Mouse (Mus musculus): Measurements from ENCODE around the gene Arel1. TPM values are rescaled to one million over a fixed set of nuclear protein-coding genes. Genes with fewer than 3 reads are reported as not detected.
A peak's percentile ranks its signal among the peaks of the same experiment; 100 is the strongest.

Arel1 gene
- polyA plus RNA-seq (2015; fragmentation: Nextera tagmentation; extraction: Ambion mirVana) = 30.9 and 32.6 TPM in 2 replicates

DNA sequence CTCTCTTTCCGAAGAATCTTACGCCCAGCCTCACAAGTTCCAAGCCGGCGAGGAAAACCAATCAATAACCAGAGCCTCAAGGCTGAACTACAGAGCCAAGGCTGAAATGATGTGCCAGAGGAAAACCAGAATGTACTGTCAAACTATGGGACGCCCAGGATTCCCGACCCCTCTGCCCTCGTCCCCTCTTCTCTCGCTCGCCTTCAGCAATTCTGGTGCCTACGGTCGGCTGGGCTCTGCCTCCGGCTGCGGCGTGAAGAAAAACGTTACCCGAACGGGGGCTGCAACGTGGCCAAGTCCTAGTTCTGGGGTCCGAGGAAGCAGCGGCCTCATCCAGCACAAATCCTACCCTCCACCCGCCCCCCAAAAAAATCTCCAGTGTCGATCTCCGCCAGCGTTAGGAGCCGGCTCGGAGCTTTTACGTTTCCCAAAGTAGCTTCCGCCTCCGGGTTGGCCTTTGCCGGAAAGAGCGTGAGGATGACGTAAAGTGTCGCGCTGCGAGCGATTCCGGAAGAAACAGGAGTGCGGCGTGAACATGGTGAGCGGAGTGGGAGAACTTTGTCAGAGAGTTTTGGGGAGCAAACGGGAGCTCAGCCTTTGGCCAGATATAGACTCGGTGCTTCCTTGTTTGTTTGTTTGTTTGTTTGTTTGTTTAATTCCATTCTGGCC is at the start of gene Arel1, which contains the start of gene Fcf1:
Gene Arel1, minus strand, starts transcription at position 473 of the 669 bp plus-strand sequence.
Gene Fcf1, plus strand, starts transcription at position 470 of the 669 bp plus-strand sequence.
- Histone ChIP-seq H3K9ac (peak within 1 kb of the TSS; percentile 90), H3K9me3 (no peaks in the 10 kb centered on the region), H3K4me2 (peak within 1 kb of the TSS; percentile 98), H3K36me3 (peaks cover 24% of the 10 kb centered on the region), H3K4me3 (peak within 1 kb of the TSS; percentile 89), H3K27me3 (no peaks in the 10 kb centered on the region), H3K27ac (peak within 1 kb of the TSS; percentile 76), H3K4me1 (replicated peaks) (peaks cover 28% of the 10 kb centered on the region)
- under 1% methylated on average over 42 of the region's 42 CpGs for WGBS
- ATAC-seq (ENCODE audit: low FRiP score) = peak; percentile 59; the same call in 1 of the 2 replicates

DNA sequence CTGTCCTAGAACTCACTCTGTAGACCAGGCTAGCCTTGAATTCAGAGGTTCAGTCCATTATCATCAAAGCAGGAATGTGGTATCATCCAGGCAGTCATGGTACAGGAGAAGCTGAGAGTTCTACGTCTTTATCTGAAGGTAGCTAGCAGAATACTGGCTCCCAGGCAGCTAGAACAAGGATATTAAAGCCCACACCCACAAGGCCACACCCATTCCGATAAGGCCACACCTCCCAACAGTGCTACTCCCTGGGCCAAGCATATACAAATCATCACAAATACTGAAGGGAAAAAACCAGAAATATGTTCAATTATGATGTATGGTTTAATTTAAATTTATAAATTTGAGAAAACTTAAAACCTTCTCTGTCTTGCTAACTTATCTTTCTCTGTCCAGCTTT is 41.5 kb upstream of the Arel1 start:
- Histone ChIP-seq H3K27ac (no peak overlapping the region), H3K4me3 (no peak overlapping the region), H3K9me3 (no peaks in the 10 kb centered on the region), H3K4me2 (no peak overlapping the region), H3K36me3 (peaks cover 49% of the 10 kb centered on the region), H3K27me3 (no peaks in the 10 kb centered on the region), H3K9ac (no peak overlapping the region), H3K4me1 (replicated peaks) (no peaks in the 10 kb centered on the region)
- WGBS = 97% methylated on average over 2 of the region's 2 CpGs
- ATAC-seq (ENCODE audit: low FRiP score) = no peak

- Histone ChIP-seq H3K27me3 (no peaks in the 10 kb centered on the region), H3K36me3 (peaks cover 37% of the 10 kb centered on the region), H3K9me3 (no peaks in the 10 kb centered on the region), H3K27ac (no peak overlapping the region), H3K9ac (no peak overlapping the region), H3K4me1 (replicated peaks) (no peaks in the 10 kb centered on the region), H3K4me2 (no peak overlapping the region), H3K4me3 (no peak overlapping the region)
- 97% methylated on average over 2 of the region's 2 CpGs for WGBS
- ATAC-seq (ENCODE audit: low FRiP score) = no peak
These were observed 39.8 kb upstream of the Arel1 start for GRCm38 (mm10) chr12:85010541-85010940.

- Histone ChIP-seq H3K4me1 (replicated peaks) (no peaks in the 10 kb centered on the region), H3K36me3 (peaks cover 36% of the 10 kb centered on the region), H3K27ac (no peak overlapping the region), H3K9ac (no peak overlapping the region), H3K4me2 (no peak overlapping the region), H3K4me3 (no peak overlapping the region), H3K27me3 (no peaks in the 10 kb centered on the region), H3K9me3 (no peaks in the 10 kb centered on the region)
- no peak for ATAC-seq (ENCODE audit: low FRiP score)
- 97% methylated on average over 1 of the region's 1 CpGs for WGBS
These were observed 39.1 kb upstream of the Arel1 start for GRCm38 (mm10) chr12:85009776-85010175.

GRCm38 (mm10) chr12:85007021-85007420 is 36.3 kb upstream of the Arel1 start:
- H3K27ac ChIP-seq = no peak overlapping the region
- H3K9ac ChIP-seq = no peak overlapping the region
- no peaks in the 10 kb centered on the region for H3K27me3 ChIP-seq
- H3K9me3 ChIP-seq = no peaks in the 10 kb centered on the region
- no peaks in the 10 kb centered on the region for H3K4me1 ChIP-seq (replicated peaks)
- peaks cover 16% of the 10 kb centered on the region for H3K36me3 ChIP-seq
- H3K4me2 ChIP-seq = no peak overlapping the region
- ATAC-seq (ENCODE audit: low FRiP score) = no peak
- H3K4me3 ChIP-seq = no peak overlapping the region

DNA sequence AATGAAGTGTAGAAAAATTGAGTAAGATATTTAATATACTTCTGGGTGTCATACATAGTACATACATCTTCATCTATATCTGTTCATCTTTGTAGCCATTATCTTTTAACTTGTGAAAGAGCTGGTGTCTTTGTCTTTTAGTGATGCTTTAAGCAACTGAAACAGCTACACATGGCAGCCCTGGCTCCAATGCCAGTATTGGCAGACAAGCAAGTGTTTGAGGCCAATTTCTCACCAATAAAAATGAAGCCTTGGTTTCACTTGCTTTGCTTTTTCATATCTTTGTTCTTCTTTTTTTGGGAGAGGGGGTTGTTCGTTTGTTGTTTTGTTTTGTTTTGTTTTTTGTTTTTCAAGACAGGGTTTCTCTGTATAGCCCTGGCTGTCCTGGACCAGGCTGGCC is 35.5 kb upstream of the Arel1 start:
- peaks cover 10% of the 10 kb centered on the region for H3K36me3 ChIP-seq
- H3K4me2 ChIP-seq = no peak overlapping the region
- no peak for ATAC-seq (ENCODE audit: low FRiP score)
- no peaks in the 10 kb centered on the region for H3K4me1 ChIP-seq (replicated peaks)
- H3K9me3 ChIP-seq = no peaks in the 10 kb centered on the region
- H3K27ac ChIP-seq = no peak overlapping the region
- no peak overlapping the region for H3K4me3 ChIP-seq
- no peaks in the 10 kb centered on the region for H3K27me3 ChIP-seq
- H3K9ac ChIP-seq = no peak overlapping the region
- 100% methylated on average over 1 of the region's 1 CpGs for WGBS

- no peak for ATAC-seq (ENCODE audit: low FRiP score)
These were observed 28.4 kb upstream of the Arel1 start for GRCm38 (mm10) chr12:84999053-84999452.

DNA sequence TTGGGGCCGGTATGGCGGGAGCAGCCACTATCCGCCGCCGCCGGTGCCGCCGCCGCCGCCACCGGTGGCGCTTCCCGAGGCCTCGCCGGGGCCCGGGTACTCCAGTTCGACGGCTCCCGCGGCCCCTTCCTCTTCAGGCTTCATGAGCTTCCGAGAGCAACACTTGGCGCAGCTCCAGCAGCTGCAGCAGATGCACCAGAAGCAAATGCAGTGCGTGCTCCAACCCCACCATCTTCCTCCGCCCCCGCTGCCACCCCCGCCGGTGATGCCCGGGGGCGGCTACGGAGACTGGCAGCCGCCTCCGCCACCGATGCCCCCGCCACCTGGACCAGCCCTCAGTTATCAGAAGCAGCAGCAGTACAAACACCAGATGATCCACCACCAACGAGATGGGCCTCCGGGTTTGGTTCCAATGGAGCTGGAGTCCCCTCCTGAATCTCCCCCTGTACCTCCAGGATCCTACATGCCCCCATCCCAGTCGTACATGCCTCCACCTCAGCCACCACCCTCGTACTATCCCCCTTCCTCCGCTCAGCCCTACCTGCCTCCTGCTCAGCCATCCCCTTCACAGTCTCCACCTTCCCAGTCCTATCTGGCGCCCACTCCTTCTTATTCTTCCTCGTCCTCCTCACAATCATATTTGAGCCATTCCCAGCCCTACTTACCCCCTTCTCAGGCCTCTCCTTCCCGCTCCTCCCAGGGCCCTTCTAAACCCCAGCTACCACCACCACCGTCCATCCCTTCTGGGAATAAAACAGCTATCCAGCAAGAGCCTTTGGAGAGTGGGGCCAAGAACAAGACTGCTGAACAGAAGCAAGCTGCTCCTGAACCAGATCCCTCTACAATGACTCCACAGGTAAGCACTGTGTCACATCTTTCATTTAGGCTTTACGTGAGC is 26.1 kb upstream of the Arel1 start:
- H3K36me3 ChIP-seq = no peaks in the 10 kb centered on the region
- H3K4me2 ChIP-seq = peak overlapping the region; percentile 85
- peaks cover 27% of the 10 kb centered on the region for H3K4me1 ChIP-seq (replicated peaks)
- peak overlapping the region; percentile 94 for H3K27ac ChIP-seq
- peak; percentile 73 for ATAC-seq (ENCODE audit: low FRiP score)
- H3K4me3 ChIP-seq = peak overlapping the region; percentile 99
- H3K27me3 ChIP-seq = no peaks in the 10 kb centered on the region
- under 1% methylated on average over 43 of the region's 44 CpGs for WGBS
- H3K9me3 ChIP-seq = no peaks in the 10 kb centered on the region
- H3K9ac ChIP-seq = peak overlapping the region; percentile 100

More at GRCm38 (mm10) chr12:84999053-84999452, 28.4 kb upstream of the Arel1 start:
- peak overlapping the region; percentile 46 for H3K9ac ChIP-seq
- no peaks in the 10 kb centered on the region for H3K9me3 ChIP-seq
- H3K4me1 ChIP-seq (replicated peaks) = peaks cover 27% of the 10 kb centered on the region
- H3K27ac ChIP-seq = no peak overlapping the region
- H3K4me3 ChIP-seq = peak overlapping the region; percentile 99
- H3K36me3 ChIP-seq = peaks cover 3% of the 10 kb centered on the region; the same call in 1 of the 2 replicates
- H3K27me3 ChIP-seq = no peaks in the 10 kb centered on the region
- H3K4me2 ChIP-seq = peak overlapping the region; percentile 85

DNA sequence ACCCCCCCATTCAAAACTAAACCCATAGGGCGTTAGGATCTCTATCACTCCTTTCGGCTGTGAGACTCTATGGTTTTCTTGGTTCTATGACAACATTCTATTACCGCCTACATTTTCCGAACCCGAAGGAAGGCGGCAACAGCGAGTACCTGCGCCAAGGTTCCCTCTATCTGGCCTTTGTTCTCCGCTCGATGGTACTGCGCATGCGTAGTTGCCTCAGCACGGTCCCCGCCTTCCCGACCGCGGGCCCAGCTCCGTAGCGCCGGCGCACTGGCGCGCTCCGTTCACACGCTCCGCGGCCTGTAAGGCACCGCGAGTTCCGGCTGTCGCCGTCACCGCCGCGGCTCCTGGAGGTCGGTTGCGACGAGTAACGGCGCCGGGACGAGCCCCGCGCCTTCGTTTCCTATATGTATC is 25.4 kb upstream of the Arel1 start, which contains the start of gene Ylpm1:
Gene Ylpm1, plus strand, starts transcription at position 239 of the 414 bp plus-strand sequence.
- H3K27me3 ChIP-seq = no peaks in the 10 kb centered on the region
- ATAC-seq (ENCODE audit: low FRiP score) = peak; percentile 97
- peak within 1 kb of the TSS; percentile 85 for H3K4me2 ChIP-seq
- peak within 1 kb of the TSS; percentile 99 for H3K4me3 ChIP-seq
- H3K4me1 ChIP-seq (replicated peaks) = peaks cover 27% of the 10 kb centered on the region
- peak within 1 kb of the TSS; percentile 94 for H3K27ac ChIP-seq
- no peaks in the 10 kb centered on the region for H3K36me3 ChIP-seq
- peak within 1 kb of the TSS; percentile 100 for H3K9ac ChIP-seq
- under 1% methylated on average over 45 of the region's 45 CpGs for WGBS
- no peaks in the 10 kb centered on the region for H3K9me3 ChIP-seq

DNA sequence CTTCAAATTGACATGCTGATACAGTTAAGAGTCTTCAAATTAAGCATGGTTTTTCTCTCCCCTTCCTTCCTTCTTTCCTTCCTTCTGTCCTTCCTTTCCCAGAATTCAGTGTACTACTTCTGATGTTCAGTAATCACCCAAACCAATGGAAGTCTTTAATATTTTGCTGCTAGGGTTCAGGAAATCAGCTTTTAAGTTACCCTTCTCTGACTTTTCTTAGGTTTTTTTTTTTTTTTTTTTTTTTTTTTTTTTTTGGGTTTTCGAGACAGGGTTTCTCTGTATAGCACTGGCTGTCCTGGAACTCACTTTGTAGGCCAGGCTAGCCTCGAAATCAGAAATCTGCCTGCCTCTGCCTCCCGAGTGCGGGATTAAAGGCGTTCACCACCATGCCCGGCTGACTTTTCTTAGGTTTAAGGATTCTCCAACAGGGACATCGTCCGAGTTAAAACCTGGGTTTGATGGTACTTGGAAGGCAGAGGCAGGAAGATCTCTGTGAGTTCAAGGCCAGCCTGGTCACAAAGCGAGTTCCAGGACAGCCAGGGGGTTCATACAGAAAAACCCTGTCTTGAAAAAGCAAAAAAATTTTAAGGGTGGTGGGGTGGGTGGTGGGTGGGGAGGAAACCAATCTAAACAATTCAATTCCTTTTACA is 24.5 kb upstream of the Arel1 start:
- Histone ChIP-seq H3K9ac (peak overlapping the region; percentile 3; the same call in 1 of the 2 replicates), H3K36me3 (no peaks in the 10 kb centered on the region), H3K4me1 (replicated peaks) (peaks cover 27% of the 10 kb centered on the region), H3K4me2 (peak overlapping the region; percentile 85), H3K4me3 (peak overlapping the region; percentile 99), H3K27ac (no peak overlapping the region), H3K27me3 (no peaks in the 10 kb centered on the region), H3K9me3 (no peaks in the 10 kb centered on the region)
- ATAC-seq (ENCODE audit: low FRiP score) = no peak
- 95% methylated on average over 9 of the region's 9 CpGs for WGBS

DNA sequence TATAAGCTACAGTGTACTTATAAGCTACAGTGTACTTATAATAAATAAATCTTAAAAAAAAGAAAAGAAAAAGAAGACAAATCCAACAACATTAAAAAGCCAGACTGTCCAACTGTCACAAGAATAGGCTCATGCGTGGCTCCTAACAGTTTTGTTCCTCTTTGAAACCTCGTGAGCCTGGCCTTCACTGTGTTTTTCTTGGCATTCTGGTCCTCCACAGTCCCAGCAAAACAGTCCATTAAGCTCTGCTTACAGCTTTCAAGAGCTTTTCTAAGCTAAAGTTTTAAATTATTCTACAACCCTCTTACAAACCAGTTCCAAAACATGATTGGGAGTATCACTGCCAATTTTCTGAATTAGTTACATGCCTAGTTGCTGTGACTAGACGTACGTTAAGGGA is 18.8 kb upstream of the Arel1 start:
- no peak overlapping the region for H3K9ac ChIP-seq
- H3K4me3 ChIP-seq = no peak overlapping the region
- no peak for ATAC-seq (ENCODE audit: low FRiP score)
- no peak overlapping the region for H3K4me2 ChIP-seq
- H3K9me3 ChIP-seq = no peaks in the 10 kb centered on the region
- no peak overlapping the region for H3K27ac ChIP-seq
- WGBS = 74% methylated on average over 4 of the region's 4 CpGs
- no peaks in the 10 kb centered on the region for H3K4me1 ChIP-seq (replicated peaks)
- peaks cover 3% of the 10 kb centered on the region; the same call in 1 of the 2 replicates for H3K27me3 ChIP-seq
- H3K36me3 ChIP-seq = peaks cover 8% of the 10 kb centered on the region

Measured in hindbrain, embryonic 13.5 days (tissue).